Mouse (Mus musculus) olfactory bulb, adult 2 months (tissue): ENCODE measurements around the gene Pgap1. TPM values are rescaled to one million over a fixed set of nuclear protein-coding genes. Genes with fewer than 3 reads are reported as not detected.

Experiments used
- H3K27ac ChIP-seq: fragments of 200-500 bp; 2 replicates; pipeline ENCODE4 v1.5.1; 2012; ENCODE audit warnings: low read depth, low read length; ENCODE audit not compliant: insufficient read depth
- H3K4me1 ChIP-seq: fragments of 200-500 bp; 2 replicates; pipeline ENCODE4 v1.6.1; 2012; ENCODE audit warnings: low read length; ENCODE audit not compliant: control insufficient read depth, insufficient read depth
- H3K4me3 ChIP-seq: fragments of 200-500 bp; 2 replicates; pipeline ENCODE4 v1.5.1; 2012; ENCODE audit warnings: mild to moderate bottlenecking, low read depth, low read length, moderate library complexity; ENCODE audit not compliant: insufficient read depth
- CTCF ChIP-seq: fragments of 200-500 bp; IDR thresholded peaks from 2 replicates; pipeline ENCODE4 v1.5.1; 2012; ENCODE audit warnings: low read depth, mild to moderate bottlenecking, low read length, moderate library complexity; ENCODE audit not compliant: insufficient read depth
- POLR2A ChIP-seq: fragments of 200-500 bp; IDR thresholded peaks from 2 replicates; pipeline ENCODE4 v1.6.1; 2012; ENCODE audit warnings: mild to moderate bottlenecking, low read depth, low read length, moderate library complexity; ENCODE audit not compliant: insufficient read depth
- WGBS: fragments of 180-500 bp; shearing (Covaris S2); methylation state at CpG from one replicate; pipeline ENCODE4 v1.1.7; 2018; 5-methylcytosine and 5-hydroxymethylcytosine counted together
- polyA plus RNA-seq: library from polyadenylated mRNA; stranded (reverse); fragments of >200 nt; gene quantifications from 2 replicates; pipeline ENCODE4 v1.2.4, GENCODE M21; 2012; ENCODE audit warnings: low replicate concordance; ENCODE audit not compliant: missing spikeins, insufficient read depth, insufficient read length

The Pgap1 gene
- polyA plus RNA-seq, 1 experiment, result not detected

DNA sequence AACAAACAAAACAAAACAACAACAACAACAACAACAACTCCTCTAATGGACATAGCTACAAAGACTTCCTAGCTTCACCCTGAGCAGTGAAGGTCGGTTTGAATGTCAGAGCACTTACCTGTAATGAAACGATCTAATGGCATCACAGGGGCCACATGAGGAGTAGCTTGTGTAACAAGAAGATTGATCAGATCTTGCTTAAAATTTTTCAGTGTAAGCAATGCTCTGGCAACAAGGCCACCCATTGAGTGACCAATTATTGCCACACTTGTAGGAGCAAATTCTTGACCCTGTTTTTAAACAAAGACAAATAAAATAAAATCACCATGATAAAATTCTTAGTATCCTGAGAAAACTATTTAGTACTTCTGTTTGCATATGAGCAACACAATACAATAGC is 14.6 kb downstream of the Pgap1 start:
- WGBS, result 91% methylated on average over 2 of the region's 2 CpGs
- Histone ChIP-seq H3K27ac (no peak overlapping the region), H3K4me1 (no peaks in the 10 kb centered on the region), H3K4me3 (no peak overlapping the region)
- no peak for TF ChIP-seq CTCF

DNA sequence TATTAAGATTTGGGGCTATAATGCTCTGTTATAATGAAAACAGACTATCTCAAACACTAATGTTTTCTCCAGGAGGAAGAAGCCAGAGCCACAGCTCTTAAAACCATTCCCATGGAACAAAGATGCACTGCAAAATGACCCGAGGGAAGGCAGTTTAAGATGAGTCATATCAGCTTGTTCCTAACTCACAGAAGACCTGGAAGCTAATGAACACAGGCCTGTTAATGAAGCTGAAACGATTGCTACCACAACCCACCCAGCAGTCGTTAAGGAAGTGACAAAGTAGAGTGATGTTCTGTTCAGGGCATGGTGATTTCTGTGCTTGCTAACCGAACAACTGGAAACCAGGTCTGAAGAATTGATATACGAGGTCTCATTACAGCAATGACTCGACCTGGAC is 26.3 kb downstream of the Pgap1 start:
- H3K4me1 ChIP-seq, result peaks cover 2% of the 10 kb centered on the region; the same call in 1 of the 2 replicates
- H3K4me3 ChIP-seq, result no peak overlapping the region
- WGBS, result 58% methylated on average over 6 of the region's 6 CpGs
- H3K27ac ChIP-seq, result no peak overlapping the region
- TF ChIP-seq CTCF (no peak), POLR2A (no peak)

DNA sequence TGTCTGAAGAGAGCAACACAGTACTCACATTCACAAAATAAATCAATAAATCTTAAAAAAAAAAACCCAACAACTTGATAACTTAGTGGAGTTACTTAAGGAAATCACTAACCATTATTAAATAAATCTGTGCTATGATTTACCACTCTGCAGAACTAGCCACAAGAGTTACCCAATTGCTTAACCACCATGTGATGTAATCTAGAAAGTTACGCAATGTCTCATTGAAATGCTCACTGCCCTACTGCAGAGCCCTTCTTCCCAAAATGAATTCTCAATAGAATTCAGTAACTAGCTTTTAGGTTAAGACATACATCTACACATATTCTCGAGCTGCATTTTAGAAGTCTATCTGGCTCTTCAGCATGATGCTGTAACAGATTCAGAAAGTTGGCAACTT is 33.8 kb downstream of the Pgap1 start:
- Histone ChIP-seq H3K4me1 (no peaks in the 10 kb centered on the region), H3K4me3 (no peak overlapping the region), H3K27ac (no peak overlapping the region)
- no peak for TF ChIP-seq POLR2A
- no peak for TF ChIP-seq CTCF
- 67% methylated on average over 2 of the region's 2 CpGs for WGBS

- 87% methylated on average over 5 of the region's 5 CpGs for WGBS
- Histone ChIP-seq H3K4me1 (no peaks in the 10 kb centered on the region), H3K4me3 (no peak overlapping the region), H3K27ac (no peak overlapping the region)
- TF ChIP-seq CTCF (no peak), POLR2A (no peak)
These were observed 37.4 kb downstream of the Pgap1 start for GRCm38 (mm10) chr1:54520062-54520577.

GRCm38 (mm10) chr1:54513836-54514235 is 43.6 kb downstream of the Pgap1 start:
- Histone ChIP-seq H3K4me1 (no peaks in the 10 kb centered on the region), H3K4me3 (no peak overlapping the region), H3K27ac (no peak overlapping the region)
- WGBS, result 69% methylated on average over 1 of the region's 1 CpGs
- TF ChIP-seq CTCF (no peak), POLR2A (no peak)

GRCm38 (mm10) chr1:54498496-54498895 is 59.0 kb downstream of the Pgap1 start:
- no peaks in the 10 kb centered on the region for H3K4me1 ChIP-seq
- WGBS, result 70% methylated on average over 2 of the region's 2 CpGs

GRCm38 (mm10) chr1:54496254-54496653 is 61.2 kb downstream of the Pgap1 start:
- no peak for TF ChIP-seq CTCF
- TF ChIP-seq POLR2A, result no peak
- 87% methylated on average over 1 of the region's 1 CpGs for WGBS
- H3K4me1 ChIP-seq, result no peaks in the 10 kb centered on the region
- no peak overlapping the region for H3K4me3 ChIP-seq
- no peak overlapping the region for H3K27ac ChIP-seq

More at GRCm38 (mm10) chr1:54498496-54498895, 59.0 kb downstream of the Pgap1 start:
- H3K4me3 ChIP-seq, result no peak overlapping the region
- TF ChIP-seq CTCF (no peak), POLR2A (no peak)
- no peak overlapping the region for H3K27ac ChIP-seq

GRCm38 (mm10) chr1:54493496-54493895 is 64.0 kb downstream of the Pgap1 start:
- no peaks in the 10 kb centered on the region for H3K4me1 ChIP-seq
- H3K4me3 ChIP-seq, result no peak overlapping the region
- WGBS, result 97% methylated on average over 3 of the region's 3 CpGs
- no peak overlapping the region for H3K27ac ChIP-seq
- no peak for TF ChIP-seq POLR2A
- no peak for TF ChIP-seq CTCF

- TF ChIP-seq POLR2A (no peak), CTCF (no peak)
- no peaks in the 10 kb centered on the region for H3K4me1 ChIP-seq
- H3K4me3 ChIP-seq, result no peak overlapping the region
- 73% methylated on average over 2 of the region's 2 CpGs for whole genome bisulfite sequencing
- no peak overlapping the region for H3K27ac ChIP-seq
These were observed 65.0 kb downstream of the Pgap1 start for GRCm38 (mm10) chr1:54492435-54492841.

GRCm38 (mm10) chr1:54484744-54485420 is 72.6 kb downstream of the Pgap1 start:
- Histone ChIP-seq H3K4me3 (no peak overlapping the region), H3K27ac (no peak overlapping the region), H3K4me1 (no peaks in the 10 kb centered on the region)
- TF ChIP-seq CTCF (no peak), POLR2A (no peak)
- WGBS, result 80% methylated on average over 3 of the region's 3 CpGs
